Mouse (Mus musculus): ENCODE data around the gene Chrm4.

Gene Chrm4

DNA sequence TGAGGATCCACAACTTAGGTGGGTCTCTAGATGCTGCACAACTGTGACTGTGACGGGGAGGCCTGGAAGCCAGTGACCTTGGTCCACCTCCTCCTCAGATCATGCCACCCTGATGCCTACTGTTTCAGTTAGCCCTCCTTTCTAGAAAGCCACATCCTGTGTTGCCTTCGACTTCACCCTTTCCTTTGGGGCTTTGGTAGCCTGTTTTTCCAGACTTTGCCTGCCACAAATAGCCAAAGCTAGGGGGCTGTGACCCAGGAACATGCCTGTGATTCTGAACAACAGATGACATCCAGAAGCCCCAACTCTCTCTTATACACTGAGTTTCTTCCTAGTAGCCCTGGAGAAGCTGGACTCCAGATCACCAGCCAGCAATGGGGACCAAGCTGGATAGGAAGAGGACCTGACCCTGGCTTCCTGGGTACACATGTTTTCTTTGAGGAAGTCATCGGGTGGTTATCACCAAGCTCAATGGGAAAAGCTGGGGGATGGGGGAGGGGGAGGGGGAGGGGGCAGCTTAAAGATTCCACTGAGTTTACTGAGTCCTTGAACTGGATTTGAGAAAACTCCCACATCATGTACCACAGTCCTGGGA lies 37.7 kb downstream of the Chrm4 start:
- DNase-seq: no peak

GRCm38 (mm10) chr2:91965417-91965816 lies 38.4 kb downstream of the Chrm4 start:
- peak; percentile 61 for DNase-seq

- DNase-seq: no peak
These were observed 39.3 kb downstream of the Chrm4 start for GRCm38 (mm10) chr2:91966367-91966766.

DNA sequence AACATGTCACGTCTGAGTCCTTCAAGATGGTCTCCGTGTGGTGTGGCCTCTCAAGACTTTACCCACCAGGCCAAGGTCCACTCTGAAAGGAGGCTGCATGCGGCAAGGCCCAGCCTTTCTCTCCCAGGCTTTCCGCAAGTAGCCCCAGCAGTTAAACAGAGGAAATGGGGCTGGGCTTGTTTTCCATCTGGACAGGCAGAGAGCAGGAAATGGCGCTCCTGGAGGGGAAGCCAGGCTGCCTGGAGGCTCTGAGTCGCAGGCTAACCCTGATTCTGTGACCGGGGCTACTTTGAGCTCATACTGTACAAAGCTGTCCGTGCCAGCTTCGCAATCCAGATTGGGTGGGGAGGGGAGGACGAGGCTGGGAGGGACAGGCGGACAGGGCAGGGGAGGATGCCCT lies 40.9 kb downstream of the Chrm4 start:
- DNase-seq: no peak

- no peak for DNase-seq
These were observed 44.4 kb downstream of the Chrm4 start for GRCm38 (mm10) chr2:91971231-91972097.

DNA sequence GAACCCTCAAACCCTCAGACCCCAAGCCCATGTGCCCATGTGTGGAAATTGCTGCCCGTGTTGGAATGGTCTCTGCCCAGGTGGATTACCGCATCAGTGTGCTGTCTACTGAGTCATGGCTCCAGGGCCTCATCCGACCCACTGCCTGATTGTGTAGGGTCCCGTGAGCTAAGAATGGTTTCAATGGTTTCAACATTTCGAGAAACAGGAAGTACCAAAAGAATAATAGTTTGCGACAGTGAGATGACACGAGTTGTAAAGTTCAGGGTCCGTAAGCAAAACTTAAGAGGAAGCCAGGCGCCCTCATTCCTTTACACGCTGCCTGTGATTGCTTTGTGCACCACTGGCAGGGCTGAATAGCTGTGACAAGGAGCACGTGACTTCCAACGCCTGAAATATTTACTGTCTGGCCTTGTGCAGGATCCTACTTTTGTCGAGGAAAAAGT lies 45.1 kb downstream of the Chrm4 start:
- no peak for DNase-seq

DNA sequence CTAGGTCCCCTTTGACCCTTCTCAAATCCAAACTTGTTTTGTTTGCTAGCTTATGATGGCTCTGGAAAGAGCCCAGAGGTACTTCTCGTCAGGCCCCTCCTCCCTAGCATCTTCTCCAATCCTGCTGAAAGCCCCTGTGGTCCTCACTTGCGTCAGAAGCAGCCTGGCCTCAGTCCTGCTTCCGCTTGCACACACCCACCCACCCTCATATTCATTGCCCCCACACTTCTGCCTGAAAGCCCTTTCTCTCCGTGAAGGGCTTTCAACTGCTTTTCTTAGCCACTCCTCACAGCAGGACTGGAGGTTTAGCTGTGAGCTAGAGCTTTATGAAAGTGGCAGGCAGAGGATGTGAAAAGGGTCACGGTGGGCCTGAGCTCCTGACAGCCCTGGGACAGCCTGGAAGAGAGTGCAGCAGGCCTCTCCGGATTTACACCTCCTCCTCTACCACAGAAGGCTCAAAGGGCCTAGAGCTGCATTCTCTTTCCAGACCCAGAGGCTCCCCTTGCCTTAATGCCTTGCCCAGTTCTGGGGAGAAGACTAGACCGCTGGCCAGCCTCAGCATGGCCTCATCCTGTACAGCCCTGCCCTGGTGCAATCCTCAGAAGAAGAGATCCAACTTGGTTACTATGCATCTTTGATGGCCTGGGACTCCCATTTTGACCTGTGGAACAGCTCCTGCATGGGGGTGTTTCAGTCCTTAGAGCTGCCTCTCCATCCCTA lies 46.5 kb downstream of the Chrm4 start:
- no peak for DNase-seq

- DNase-seq: peak; percentile 68
These were observed 48.8 kb downstream of the Chrm4 start, which contains the start of gene Dgkz for GRCm38 (mm10) chr2:91975581-91976541. Gene Dgkz (minus strand): TSS chr2:91975864.

DNA sequence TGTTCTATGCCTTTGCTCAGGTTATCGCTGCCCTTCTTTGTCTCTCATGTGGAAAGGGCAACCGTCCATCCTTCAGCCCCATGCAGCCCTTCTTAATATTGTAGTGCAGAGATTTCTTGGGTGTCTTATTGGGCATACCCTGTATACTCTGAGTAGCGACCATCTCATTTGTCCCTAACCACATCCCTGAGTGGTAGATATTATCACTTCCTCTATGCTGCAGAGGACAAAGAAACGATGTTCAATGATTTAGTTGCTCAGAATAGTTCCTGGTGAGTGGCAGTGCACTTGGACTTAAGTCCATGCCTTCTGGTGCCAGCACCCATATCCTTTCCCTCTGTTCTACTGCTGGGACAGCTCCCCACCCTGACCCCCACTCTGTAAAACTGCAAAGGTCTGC lies 50.9 kb downstream of the Chrm4 start:
- no peak for DNase-seq

Measured in thymus, postnatal 25 days (tissue).